Mouse (Mus musculus) CD4-positive, CD25-positive, alpha-beta regulatory T cell, adult 4 months (primary cell): Measurements from ENCODE around the gene Galntl6. TPM values are rescaled to one million over a fixed set of nuclear protein-coding genes. Genes with fewer than 3 reads are reported as not detected.
"Not testable (repeated sequence)": the region's sequence is repeated elsewhere in the genome, so short reads cannot be mapped to it uniquely, and the experiment has no call there.

ENCODE experiments used
- ATAC-seq: one replicate; pipeline ENCODE4 v1.8.0; 2017
- polyA plus RNA-seq, 2 experiments: library from polyadenylated mRNA; unstranded; fragments of 100-300 nt; shearing (Covaris generic); gene quantifications; one replicate each; pipeline ENCODE4 v1.2.1; 2017

Gene Galntl6
- polyA plus RNA-seq, 2 experiments from 2014 or later = not detected

- ATAC-seq = no peak
Measured at GRCm38 (mm10) chr8:57837384-57837783, 1075.1 kb downstream of the Galntl6 start.

GRCm38 (mm10) chr8:57836981-57837380 is 1075.5 kb downstream of the Galntl6 start:
- ATAC-seq = no peak

DNA sequence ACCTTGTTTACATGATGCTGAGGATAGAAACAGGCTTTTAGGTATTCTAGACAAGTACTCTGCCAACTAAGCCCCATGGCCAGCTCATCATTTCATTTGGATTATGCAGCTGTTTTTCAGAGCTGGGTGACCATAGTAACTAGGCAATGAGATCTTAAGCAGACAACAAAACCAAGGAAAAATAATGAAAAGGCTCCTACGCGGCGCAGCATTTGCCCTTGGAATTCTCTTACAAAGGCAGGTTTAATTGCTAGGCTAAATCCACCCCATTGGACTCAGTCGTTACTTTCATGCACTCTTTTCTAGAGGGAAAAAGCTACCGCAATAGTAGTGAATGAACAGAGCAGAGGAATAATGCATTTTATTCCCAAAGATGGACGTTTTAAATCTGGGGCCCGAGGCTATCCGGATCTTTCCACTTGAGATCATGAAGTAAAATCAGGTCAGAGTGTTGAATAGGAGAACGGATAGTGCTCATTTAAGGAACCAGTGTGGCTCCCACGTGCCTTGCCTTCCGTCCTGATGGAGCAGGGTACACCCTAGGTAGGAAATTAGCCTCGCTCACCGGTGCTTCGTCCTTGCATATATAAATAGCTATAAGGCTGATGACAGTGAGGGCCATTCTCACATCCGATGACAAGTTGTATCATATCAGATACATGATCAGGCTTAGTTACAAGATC is 1076.1 kb downstream of the Galntl6 start:
- no peak for ATAC-seq

DNA sequence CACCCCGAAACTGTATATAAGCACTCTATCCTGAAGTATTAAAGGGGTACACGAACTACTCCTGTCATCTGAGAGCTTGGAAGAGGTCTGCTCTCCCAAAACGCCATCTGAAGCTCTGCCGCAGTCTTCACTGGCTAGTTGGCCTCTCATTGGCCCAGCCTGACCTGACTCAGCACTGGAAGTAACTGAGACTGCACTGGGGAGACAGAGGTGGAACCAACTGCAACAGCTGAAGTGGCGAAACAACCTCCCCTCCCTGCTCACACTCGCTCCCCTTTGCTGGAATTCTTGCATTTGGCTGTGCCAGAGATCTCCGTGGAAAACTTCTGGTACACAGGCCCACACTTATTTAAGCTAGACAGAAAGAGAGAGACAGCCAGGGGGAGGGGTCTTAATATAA is 1089.3 kb downstream of the Galntl6 start:
- ATAC-seq = no peak

DNA sequence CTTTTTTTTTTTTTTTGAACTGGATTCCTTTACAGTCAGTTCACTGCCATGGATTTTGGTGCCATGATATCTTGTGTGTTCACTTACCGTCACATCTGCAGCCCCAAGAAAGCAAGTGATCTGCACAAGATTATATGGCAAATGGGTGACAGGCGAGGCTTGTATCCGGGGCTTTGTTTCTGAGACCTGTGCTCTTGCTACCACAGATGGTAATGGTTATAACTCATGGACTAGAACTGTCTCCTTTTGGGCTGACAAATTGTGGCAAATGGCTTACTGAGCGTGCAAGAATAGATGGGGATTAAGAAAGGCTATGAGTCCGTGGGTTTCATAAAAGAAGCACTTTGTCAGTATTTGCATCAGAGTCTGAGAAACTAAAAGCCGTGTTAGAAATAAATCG is 1096.4 kb downstream of the Galntl6 start:
- no peak for ATAC-seq

- ATAC-seq = no peak
Measured at GRCm38 (mm10) chr8:57807060-57807459, 1105.4 kb downstream of the Galntl6 start.

- no peak for ATAC-seq
Measured at GRCm38 (mm10) chr8:57805094-57805493, 1107.3 kb downstream of the Galntl6 start.

GRCm38 (mm10) chr8:57803821-57804220 is 1108.6 kb downstream of the Galntl6 start:
- no peak for ATAC-seq

DNA sequence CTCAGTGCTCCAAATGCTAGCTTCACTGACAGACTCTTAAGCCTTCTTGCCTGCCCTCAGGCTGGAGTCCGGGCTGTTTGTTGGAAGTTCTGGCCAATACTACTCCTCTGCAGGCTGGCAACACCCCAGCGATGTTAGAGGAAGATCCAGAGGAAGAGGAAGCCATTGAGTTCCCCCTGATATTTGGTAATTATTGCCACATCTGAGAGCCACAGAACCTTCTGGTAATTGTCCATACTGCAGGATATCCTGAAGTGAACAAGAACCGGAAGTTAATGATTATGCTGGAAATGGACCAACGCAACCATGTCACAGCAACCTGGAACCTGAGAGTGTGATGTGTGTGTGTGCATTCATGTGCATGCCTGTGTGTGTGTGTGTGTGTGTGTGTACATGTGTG is 1111.2 kb downstream of the Galntl6 start:
- no peak for ATAC-seq

DNA sequence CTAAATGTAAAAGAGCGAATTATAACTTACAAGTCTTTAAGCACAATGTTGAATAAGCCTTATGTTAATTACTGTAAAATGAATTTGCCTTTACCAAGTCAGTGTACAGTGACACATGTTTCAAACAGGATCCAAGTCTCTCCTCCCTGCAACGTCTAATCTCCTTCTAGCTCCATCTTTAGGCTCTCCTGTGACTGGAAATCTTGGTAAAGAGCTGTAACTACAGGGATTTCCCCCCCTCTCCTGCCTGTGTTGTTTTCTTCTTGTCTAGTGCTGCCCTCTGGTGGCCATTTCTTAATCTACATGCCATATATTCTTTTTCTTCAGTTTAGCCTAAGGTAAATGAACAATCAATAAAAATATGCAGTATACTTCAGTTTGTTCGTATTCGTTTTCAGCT is 1112.1 kb downstream of the Galntl6 start:
- peak; percentile 81 for ATAC-seq

DNA sequence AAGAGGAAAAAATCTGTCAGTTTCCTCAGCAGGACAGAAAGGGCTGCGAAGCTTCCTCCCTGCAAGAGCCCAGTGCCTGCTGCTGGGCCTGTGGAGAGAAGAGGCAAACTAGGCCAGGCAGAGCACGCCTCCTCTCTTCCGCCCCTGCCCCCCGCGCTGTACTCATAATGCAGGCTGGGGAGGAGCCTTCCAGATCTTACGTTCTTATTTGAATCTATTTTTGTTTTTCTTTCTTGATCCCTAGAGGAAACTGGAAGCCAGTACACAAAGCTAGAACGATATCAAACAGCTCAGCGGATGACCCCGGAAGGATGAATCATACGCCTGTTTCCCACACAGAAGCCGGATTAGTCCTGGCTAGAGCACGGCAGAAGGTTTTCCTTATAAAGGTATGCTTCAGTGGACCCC is 1112.6 kb downstream of the Galntl6 start:
- ATAC-seq = peak; percentile 83

- ATAC-seq = no peak
Measured at GRCm38 (mm10) chr8:57793455-57793854, 1119.0 kb downstream of the Galntl6 start.

DNA sequence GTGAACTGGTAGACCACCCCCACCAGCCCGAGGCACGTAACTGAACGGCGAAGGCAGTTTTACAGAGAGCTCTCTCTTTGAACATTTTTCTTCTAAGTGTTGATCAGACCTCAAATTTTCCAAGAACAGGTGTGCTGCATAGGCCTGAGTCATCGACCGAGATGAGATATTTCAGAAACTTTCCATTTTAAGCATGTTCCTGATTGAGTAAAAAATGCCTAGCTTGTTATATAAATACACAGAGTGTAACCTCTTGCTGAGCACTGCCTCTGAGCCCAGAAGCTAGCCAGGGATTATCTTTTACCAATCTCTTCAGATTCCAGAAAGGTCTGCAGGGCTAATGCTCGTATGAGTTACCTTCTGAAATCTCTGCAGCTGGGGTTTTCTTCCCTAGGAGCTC is 1120.2 kb downstream of the Galntl6 start:
- ATAC-seq = peak; percentile 35

GRCm38 (mm10) chr8:57791309-57791721 is 1121.1 kb downstream of the Galntl6 start:
- peak; percentile 80 for ATAC-seq

DNA sequence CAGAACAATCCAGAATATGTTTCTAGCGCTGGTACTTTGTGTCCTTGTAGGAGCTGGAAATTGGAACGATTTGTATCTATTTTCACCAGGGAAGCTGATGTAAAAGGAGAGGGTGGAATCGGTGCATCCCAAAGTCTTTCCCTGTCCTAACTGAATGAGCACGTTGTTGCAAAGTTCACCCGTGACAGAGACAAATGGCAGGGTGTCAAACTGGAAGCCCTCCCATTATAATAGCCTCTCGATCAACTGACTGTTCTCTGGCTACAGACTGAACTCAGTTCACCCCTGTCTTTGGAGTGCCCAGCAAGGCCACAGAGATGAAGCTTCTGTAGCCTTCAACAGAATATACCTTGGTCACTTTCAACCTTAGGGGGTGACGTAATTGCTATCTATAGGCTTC is 1132.9 kb downstream of the Galntl6 start:
- no peak for ATAC-seq

- no peak for ATAC-seq
Measured at GRCm38 (mm10) chr8:57777988-57778721, 1134.3 kb downstream of the Galntl6 start.

DNA sequence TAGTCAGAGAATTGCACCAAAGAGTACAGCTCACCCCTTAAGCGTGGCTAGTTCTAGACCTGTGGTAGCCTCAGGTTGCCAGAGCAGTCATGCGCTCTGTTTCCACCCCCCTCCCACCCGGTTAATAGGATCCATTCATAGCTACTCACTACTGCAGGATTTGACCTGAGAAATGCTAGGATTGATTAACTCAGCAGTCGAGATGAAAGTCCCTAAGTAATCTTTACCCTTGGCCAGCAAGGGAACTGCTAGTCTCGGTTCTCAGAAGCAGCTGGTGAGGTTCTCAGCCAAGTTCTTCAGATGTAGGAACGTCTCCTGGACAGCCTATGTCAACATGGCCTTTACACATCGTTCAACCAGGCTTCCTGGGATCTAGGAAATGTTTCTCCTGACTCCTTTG is 1135.7 kb downstream of the Galntl6 start:
- ATAC-seq = no peak

DNA sequence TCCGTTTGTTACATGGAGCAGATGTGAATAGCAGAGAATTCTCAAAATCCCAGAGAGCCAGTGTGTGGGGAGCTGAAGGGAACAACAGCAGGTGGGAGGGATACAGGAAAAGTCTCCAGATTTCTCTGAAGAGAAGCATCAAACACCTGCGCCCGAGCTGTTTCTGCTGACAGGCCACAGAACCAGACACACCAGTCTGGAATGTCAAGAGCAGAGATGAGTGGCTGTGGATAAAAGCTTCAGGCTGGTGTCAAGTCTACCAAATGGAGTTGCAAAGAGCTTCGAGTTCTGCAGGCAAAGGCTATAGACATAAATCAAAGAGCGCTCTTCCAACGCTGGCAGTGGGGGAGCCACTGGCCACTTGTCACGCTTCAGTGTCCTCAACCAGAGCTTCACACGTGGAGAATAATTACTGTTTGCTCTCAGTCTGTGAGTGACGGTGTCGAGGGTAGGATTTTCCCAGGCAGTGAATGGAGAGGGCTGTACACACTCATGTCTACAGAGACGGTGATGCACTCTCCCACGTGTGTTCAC is 1139.6 kb downstream of the Galntl6 start:
- no peak for ATAC-seq

DNA sequence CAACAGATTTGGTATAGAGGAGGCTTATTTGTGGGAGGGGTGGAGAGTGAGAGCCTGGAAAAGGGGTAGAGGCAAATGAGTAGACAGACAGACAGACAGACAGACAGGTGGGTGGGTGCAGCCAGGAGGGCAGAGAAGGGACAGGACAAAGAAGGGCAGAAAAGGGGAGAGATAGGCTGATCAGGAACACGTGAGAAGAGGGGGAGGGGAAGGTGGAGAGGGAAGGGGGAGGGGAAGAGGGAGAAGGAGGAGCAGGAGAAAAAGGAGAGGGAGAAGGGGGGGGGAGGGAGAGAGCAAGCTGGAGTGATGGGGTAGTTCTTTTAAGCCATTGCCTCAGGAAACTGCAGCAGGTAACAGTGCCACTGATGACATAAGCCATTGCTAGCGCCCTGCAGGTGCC is 1144.9 kb downstream of the Galntl6 start:
- ATAC-seq = no peak

- no peak for ATAC-seq
Measured at GRCm38 (mm10) chr8:57766471-57767065, 1145.9 kb downstream of the Galntl6 start.

DNA sequence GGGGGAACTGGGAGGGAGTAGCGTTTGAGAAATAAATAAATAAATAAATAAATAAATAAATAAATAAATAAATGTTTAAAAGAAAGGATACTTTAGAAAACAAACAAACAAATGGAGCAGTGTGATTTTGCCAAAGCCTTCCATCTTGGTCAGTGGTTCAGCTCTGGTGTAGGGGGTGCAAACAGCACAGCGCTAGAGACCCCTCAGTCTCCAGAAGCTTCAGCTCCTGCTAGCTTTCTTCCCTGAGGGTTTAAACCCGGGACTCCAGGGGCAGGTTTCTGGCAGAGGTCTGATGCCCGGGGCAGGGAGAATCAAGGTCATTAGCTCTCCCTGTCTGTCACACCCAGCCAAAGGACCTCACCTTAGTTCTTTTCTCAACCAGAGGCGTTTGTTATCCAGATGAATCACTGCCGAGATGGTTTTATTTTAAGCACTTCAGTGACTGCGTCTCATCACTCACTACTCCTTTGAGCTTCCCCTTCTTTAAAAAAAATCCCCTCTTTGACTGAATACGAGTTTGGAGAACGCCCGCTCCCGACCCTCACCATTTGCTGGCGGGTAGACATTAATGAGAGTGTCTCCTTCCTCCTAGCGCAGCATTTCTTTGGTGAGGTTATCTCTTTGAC is 1146.6 kb downstream of the Galntl6 start:
- no peak for ATAC-seq

DNA sequence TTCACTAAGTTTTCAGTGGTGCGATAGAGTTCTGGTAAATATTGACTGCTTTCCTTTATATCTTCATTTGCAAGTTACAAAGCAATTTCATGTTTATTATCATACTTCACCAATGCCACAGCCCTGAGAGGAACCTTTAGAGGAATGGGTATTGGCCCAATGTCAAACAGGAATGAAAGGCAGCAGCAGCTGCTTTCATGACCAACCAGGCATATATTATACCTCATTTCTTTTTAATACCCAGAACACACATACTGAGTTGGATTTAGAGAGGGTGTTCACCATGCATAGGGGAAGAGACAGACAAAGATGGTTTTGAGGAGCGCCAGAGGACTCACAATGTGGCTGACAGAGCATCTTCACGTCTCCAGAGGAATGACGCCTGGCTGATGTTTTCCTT is 1147.2 kb downstream of the Galntl6 start:
- ATAC-seq = no peak

DNA sequence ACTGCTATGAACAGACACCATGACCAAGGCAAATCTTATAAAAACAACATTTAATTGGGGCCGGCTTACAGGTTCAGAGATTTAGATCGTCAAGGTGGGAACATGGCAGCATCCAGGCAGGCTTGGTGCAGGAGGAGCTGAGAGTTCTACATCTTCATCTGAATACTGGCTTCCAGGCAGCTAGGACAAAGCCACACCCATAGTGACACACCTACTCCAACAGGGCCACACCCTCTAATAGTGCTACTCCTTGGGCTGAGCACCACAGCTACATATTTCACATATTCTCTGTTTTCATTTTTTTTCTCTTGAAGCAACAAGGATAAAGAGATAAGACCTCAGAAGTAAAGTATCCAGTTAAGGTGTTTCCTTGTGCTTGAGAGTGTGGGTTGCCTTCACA is 1149.8 kb downstream of the Galntl6 start:
- ATAC-seq = not testable (repeated sequence)
